Mouse (Mus musculus): ENCODE results near the gene March6. TPM values are rescaled to one million over a fixed set of nuclear protein-coding genes. Genes with fewer than 3 reads are reported as not detected.
A peak's percentile ranks its signal among the peaks of the same experiment; 100 is the strongest.

Gene March6
- total RNA-seq, 2 experiments from 2014 or later: 192 to 199 TPM

- DNase-seq (ENCODE audit: low spot score in 2 of 2): no peak
- intact Hi-C loops (cut with DNase I): no loop called here
Measured at GRCm38 (mm10) chr15:31427390-31427789, 103.5 kb downstream of the March6 start.

- intact Hi-C loops (cut with DNase I): no loop called here
- peak in 1 of 2 experiments; percentile 44 for DNase-seq (ENCODE audit: low spot score in 2 of 2)
Measured at GRCm38 (mm10) chr15:31426066-31426706, 104.7 kb downstream of the March6 start.

GRCm38 (mm10) chr15:31422649-31423369, 108.0 kb downstream of the March6 start:
- intact Hi-C loops (cut with DNase I): no loop called here
- DNase-seq (ENCODE audit: low spot score in 2 of 2): peak in 1 of 2 experiments; percentile 32

- no peak for DNase-seq (ENCODE audit: low spot score in 2 of 2)
- intact Hi-C loops (cut with DNase I): loop anchor here (5.0 kb wide), 1 partner anchor 102 kb away; no protein-coding TSS in a partner anchor
Measured at GRCm38 (mm10) chr15:31419037-31419436, 111.8 kb downstream of the March6 start.

GRCm38 (mm10) chr15:31418686-31419024, 112.2 kb downstream of the March6 start:
- intact Hi-C loops (cut with DNase I): loop anchor here (5.0 kb wide), 1 partner anchor 101 kb away; no protein-coding TSS in a partner anchor

GRCm38 (mm10) chr15:31417796-31418685, 112.8 kb downstream of the March6 start:
- intact Hi-C loops (cut with DNase I): loop anchor here (5.0 kb wide), 1 partner anchor 101 kb away; no protein-coding TSS in a partner anchor
- DNase-seq (ENCODE audit: low spot score in 2 of 2): peak; percentile 79 to 83

More at GRCm38 (mm10) chr15:31418686-31419024, 112.2 kb downstream of the March6 start:
- no peak for DNase-seq (ENCODE audit: low spot score in 2 of 2)

GRCm38 (mm10) chr15:31417409-31417795, 113.5 kb downstream of the March6 start:
- intact Hi-C loops (cut with DNase I): loop anchor here (5.0 kb wide), 1 partner anchor 100 kb away; no protein-coding TSS in a partner anchor
- no peak for DNase-seq (ENCODE audit: low spot score in 2 of 2)

- intact Hi-C loops (cut with DNase I): loop anchor here (5.0 kb wide), 1 partner anchor 98 kb away; no protein-coding TSS in a partner anchor
- DNase-seq (ENCODE audit: low spot score in 2 of 2): no peak
Measured at GRCm38 (mm10) chr15:31415181-31415580, 115.7 kb downstream of the March6 start.

- intact Hi-C loops (cut with DNase I): no loop called here
- DNase-seq (ENCODE audit: low spot score in 2 of 2): no peak
Measured at GRCm38 (mm10) chr15:31414179-31414898, 116.5 kb downstream of the March6 start.

GRCm38 (mm10) chr15:31413662-31414061, 117.2 kb downstream of the March6 start:
- intact Hi-C loops (cut with DNase I): no loop called here
- DNase-seq (ENCODE audit: low spot score in 2 of 2): no peak

GRCm38 (mm10) chr15:31412933-31413332, 117.9 kb downstream of the March6 start:
- DNase-seq (ENCODE audit: low spot score in 2 of 2): no peak
- intact Hi-C loops (cut with DNase I): no loop called here

GRCm38 (mm10) chr15:31412436-31412835, 118.4 kb downstream of the March6 start:
- DNase-seq (ENCODE audit: low spot score in 2 of 2): no peak
- intact Hi-C loops (cut with DNase I): no loop called here

- no peak for DNase-seq (ENCODE audit: low spot score in 2 of 2)
- intact Hi-C loops (cut with DNase I): no loop called here
Measured at GRCm38 (mm10) chr15:31407490-31407889, 123.4 kb downstream of the March6 start.

- intact Hi-C loops (cut with DNase I): no loop called here
- no peak for DNase-seq (ENCODE audit: low spot score in 2 of 2)
Measured at GRCm38 (mm10) chr15:31406881-31407280, 124.0 kb downstream of the March6 start.

Other genes starting within 250 kb of the March6 start
- 10 to 100 TPM; 70.4 to 76.4 TPM for gene Ankrd33b, start 163.3 kb downstream of the March6 start, total RNA-seq (2021)
- under 1 TPM; 0.57 to 0.79 TPM for gene Ropn1l, start 77.3 kb downstream of the March6 start, total RNA-seq (2021)
- gene Cmbl, start 34.3 kb upstream of the March6 start, total RNA-seq (2021): 10 to 100 TPM; 13.2 to 14.4 TPM
- gene Cct5, start 70.8 kb upstream of the March6 start, total RNA-seq (2021): 100 to 1,000 TPM; 180 to 184 TPM
- gene Fam173b, start 70.8 kb upstream of the March6 start, total RNA-seq (2021): 10 to 100 TPM in 1 of 2 experiments, 1 to 10 TPM in 1; 9.2 to 12.8 TPM

Measured in left cerebral cortex, postnatal 36 days (tissue).